Mouse (Mus musculus): ENCODE results near the gene Bicra. TPM values are rescaled to one million over a fixed set of nuclear protein-coding genes. Genes with fewer than 3 reads are reported as not detected.

The Bicra gene
- total RNA-seq, 2 experiments from 2014 or later: 5.5 to 6.6 TPM

DNA sequence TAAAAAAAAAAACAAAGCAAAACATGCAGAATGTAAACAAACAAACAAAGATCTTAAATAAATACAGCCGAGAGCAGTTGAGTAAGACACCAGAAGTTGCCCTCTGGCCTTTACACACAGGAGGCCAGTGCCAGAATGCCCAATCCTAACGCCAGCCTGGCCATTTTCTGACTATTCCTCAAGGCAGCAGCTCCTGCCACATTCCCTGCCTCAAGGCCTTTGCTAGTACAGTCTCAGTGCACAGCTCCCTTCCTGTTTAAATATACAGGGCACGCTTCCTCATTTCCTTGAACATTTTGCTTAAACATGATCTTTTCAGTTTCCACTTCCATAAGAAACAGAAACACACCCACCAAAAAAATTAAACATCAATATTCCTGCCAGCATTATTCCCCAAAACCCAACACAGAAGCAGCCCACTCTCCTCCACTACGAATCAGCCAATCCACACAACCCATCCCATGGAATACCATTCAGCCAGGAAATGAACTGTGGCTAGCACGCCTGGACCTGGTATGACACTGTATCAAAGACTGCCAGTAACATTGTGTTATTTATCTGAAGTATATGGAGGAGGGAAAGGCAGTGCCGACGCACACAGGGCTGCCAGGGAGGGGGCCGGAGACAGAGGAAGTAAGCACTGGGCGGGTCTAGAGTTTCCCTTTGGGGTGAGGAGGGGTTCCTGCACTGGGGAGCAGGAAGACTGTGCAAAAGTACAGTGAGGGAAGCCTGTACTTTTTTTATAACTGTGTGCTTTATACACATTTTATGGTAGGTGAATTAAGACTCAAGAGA, 29.5 kb downstream of the Bicra start:
- no peak for DNase-seq (ENCODE audit: low spot score)

DNA sequence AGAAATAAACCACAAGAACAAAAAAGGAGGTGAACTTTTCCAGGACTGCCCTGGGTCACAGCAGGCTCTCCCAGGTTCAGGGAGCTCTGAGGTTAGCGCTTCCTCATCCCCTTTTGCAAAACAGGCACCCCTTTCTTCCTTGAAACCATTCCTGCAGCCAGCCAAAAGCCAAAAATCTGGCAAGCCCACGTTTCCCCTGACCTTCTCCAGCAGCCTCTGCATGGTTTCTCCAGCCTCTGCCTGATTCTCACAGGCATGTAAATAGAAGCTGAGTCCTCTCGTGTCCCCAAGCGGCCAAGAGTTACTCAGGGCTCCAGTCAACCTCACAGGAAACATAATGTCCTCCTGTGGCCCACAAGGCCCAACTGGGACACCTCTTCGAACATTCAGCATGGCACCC, 32.3 kb downstream of the Bicra start:
- no peak for DNase-seq (ENCODE audit: low spot score)

DNA sequence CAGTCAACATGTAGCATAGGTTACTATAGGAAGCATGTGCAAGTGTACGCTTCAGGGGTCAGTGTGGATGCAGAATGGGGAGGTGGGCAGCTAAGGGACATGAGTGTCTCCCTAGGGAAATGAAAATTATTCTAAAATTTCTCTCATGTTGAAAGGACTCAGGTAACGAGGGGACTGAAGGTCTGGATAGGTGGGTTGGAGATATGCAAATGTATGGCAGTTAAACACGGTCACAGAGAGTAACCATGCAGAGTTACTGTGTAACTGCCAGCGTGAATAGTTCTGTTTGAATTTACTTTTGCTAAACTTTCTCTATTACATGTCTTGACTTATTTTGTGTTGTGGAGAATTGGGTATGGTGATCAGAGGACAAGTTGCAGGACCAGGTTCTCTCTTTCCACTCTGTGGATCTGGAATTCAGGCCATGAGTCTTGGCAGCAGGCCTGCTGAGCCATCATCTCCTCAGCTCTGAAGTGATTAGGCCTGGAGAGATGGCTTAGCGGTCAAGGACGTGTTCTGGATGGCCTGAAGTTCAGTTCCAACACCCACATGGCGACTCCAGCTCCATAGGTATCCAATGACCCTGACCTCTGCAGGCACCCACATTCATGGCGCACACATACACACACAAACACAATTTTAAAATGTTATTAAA, 33.1 kb downstream of the Bicra start:
- DNase-seq (ENCODE audit: low spot score): peak; percentile 69

DNA sequence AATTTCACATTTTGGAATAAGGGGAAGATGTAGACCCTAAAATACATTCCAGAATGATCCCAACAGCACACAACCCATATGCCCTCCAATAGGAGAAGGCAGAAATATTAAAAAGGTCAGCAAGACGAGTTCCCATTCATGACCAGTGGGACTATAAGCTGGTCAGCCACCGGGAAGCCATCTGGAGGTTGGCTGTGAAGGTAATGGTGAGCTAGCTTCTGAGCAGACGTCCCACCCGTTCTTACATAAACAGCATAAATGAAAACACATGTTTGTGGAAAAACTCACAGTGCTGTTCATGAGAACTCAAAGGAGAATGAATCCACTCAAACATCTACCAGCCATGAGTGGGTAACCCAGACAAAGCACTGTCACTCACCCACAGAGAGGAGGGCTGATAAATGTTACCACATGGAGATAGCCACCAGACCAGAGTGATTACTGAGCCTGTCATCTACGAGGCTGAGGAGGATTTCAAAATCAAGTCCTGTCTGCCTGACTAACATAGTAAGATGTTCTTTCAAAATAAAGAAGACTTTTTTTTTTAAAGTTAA, 33.9 kb downstream of the Bicra start:
- no peak for DNase-seq (ENCODE audit: low spot score)

DNA sequence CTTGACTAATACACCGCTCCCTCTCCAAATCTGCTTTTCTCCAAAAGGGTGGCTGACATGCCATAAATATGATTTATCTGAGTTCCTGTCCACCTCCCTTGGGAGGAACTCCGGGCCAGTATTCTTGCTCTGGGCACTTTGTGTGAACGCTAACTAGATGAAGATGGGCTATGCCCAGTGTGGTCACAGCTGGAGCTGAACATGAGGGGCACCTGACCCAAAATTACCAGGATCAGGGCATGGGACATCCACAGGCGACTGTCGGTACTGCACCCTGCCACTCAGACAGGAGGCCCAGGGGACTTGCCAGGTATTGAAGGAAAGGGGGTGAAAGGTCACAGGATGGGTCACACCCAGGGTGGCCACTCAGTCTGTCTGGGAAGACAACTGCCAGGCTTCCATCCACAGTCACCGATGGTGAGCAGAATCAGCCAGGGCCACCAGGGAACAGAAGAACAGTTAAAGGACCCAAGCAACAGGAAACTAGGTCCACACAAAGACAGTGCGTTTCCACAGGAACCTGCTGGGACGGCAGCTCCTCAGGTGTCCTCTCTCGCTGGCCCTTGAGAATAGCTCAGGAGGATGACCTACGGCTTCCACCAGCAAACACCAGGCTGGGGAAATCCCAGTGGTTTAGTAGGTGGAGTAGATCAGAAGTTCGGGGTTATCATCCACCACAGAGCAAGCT, 35.0 kb downstream of the Bicra start:
- no peak for DNase-seq (ENCODE audit: low spot score)

DNA sequence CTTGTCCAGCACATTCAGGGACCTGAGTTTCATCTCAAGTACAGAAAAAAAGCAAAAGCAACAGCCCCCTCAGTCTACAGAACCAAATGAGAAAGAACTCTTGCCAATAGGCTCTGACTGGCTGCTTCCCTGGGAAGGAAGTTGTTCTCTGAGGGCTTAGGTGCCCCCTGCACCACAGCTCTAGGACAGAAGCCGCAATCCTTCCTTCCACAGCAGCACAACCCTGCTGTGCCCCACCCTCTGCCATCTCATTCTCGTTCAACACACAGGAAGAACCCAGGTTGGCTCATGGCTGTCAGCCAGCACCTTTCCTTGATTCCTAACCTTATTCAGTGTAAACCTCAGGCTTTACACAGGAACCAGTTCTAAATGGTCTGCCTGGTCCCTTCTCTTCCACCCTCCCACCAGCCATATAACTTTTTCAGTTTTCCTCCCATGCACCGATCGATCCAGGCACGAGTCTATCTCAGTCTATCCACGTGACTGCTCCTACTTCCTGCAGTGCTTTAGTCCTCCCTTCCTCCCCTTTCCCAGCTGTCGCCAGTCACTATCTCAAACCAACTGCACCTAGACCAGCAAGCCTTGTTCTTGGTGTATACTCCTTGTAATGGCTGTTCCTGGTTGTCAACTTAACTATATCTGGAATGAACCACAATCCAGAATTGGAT, 36.2 kb downstream of the Bicra start:
- DNase-seq (ENCODE audit: low spot score): no peak

DNA sequence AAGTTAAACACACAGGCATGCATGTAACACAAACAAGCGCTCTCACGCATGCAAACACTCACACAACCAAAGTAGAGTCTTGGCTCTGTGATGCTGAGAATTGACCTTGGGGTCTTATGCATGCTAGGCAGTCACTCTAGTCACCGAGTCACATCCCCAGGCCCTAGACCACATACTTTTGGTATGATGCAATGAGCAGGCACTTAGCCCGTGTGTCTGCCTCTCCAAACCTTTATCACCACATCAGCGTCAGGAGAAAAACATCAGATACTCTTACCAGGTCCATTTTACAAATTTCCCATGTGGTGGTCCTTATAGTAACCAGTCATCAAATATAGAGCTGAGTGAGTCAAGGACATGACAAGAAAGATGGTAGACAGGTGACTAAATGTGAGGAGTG, 37.1 kb downstream of the Bicra start:
- DNase-seq (ENCODE audit: low spot score): no peak

DNA sequence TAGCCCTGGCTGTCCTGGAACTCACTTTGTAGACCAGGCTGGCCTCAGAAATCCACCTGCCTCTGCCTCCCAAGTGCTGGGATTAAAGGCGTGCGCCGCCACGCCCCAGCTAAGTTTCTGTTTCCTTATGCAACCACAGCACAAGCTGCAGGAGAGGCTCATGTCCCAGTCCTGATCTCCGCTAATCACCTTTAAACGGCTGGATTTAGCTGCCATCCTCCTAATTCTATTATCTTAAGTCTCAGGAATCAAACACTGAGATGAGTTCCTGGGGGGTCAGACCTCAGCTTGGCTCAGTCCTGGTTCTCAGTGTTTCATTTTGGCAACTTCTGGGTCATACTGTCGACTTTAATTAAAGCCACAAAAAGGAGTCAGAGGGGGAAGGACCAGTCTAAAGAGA, 38.1 kb downstream of the Bicra start:
- no peak for DNase-seq (ENCODE audit: low spot score)

DNA sequence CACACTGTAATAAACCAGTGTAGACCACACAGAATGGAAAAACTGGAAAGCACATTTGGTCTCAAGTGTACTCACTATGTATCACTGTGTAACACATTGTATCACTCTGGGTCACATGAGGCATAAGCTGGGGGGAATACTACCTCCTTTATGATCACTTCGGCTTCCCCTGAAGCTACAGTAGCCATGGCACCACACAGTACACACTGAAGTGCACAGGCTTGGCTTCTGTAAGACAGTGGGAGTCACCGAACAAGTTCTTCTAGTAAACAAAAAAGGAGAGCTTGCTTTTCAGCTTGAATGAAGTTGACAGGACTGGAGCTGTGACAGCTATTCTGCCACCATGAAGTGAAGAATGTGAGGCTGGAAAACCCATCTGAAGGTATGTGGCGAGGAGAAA, 42.7 kb downstream of the Bicra start:
- DNase-seq (ENCODE audit: low spot score): no peak

DNA sequence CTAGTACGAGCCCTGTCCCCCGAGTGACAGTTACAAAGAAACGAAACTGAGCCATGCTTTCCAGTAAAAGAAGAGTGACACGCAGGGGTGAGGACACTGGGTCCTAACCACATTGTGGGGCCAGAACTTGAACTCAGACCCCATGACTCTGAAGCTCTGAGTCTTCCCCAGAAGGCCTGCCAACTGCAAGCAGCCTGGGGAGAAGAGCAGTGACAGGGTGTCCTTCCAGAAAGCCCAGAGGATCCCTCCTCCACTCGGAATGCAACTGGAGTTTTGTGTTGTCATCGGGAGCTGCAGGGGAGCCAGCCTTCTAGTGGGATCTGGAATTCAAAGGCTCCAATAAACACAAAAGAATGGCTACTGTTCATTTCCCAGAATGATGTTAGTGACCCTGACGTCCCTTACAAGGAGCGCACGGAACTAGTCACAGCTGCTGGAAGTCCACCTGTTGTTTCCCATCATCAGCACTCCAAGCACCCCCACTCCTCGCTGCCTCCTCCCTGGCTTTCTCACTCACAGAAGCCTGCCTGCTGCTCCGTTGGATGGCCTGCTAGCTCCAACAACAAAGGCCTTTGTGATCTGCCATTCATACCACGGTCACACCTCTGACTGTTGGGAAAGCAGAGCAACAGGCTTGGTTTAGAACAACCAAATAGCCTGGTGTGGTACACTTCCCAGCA, 43.4 kb downstream of the Bicra start:
- peak; percentile 48 for DNase-seq (ENCODE audit: low spot score)

DNA sequence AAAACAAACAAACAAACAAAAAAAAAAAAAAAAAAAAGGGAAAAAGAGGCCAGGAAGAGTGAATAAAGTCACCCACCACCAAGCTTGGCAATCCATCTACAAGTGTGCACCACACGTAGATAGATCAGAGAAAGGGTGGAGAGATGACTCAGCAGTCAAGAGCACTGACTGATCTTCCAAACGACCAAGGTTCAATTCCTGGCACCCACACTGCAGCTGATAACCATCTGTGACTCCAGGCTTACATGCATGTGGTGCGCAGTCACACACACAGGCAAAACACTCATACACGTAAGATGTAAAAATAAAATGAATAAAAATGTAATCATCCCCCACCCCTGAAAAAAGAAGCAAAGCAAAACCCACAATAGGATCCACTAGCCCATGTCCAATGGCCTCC, 44.7 kb downstream of the Bicra start:
- no peak for DNase-seq (ENCODE audit: low spot score)

DNA sequence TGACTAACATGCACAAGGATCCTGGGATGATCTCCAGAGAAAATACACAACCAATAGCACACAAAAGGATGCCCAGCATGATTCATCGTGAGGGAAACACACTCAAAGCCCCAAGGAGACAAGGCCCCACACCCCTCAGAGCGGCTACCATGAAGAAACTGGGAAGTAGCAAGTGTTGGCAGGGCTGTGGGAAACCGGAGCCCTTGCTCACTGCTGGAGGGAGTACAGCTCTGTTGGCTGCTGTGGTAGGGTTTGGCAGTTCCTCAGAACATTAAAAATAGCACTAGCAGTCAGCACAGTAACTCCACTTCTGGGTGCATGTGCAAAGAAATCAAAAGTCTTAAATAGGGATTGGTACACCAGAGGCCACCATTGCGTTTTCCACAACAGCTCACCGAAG, 45.5 kb downstream of the Bicra start:
- peak; percentile 95 for DNase-seq (ENCODE audit: low spot score)

DNA sequence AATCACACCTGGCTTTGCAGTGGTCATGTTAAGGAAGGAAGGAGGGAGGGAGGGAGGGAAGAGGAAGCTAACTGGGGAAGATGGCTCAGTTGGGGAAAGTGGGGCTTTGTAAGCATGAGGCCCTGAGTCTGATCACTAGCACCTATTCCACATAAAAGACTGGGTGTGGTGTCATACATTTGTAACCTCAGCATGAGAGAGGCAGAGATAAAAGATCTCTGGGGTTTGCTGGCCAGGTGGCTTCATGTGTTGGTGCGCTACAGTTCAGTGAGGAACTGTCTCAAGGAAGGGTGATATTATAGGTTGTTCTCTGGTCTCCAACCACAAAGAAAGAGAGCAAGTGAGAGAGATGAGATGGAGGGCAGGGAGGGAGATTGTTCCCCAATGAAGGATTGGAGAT, 46.0 kb downstream of the Bicra start:
- DNase-seq (ENCODE audit: low spot score): no peak

DNA sequence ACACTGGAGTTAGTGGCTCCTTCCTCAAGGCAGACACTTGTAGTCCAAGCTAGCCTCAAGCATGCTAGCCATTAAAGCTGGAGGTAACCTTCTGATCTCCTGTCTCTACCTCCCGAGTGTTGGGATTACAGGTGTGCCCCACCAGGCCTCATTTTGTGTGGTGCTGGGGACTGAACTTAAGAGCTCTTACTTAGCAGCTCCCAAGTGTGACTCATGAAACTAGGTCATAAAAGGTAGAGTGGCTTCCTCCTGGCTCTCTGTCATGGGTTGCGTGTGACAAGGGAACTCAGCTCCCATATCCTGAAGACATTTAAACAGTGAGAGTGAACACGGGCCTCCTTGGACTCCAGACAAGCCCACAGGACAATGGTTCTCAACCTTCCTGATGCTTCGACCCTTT, 53.9 kb downstream of the Bicra start:
- DNase-seq (ENCODE audit: low spot score): no peak

DNA sequence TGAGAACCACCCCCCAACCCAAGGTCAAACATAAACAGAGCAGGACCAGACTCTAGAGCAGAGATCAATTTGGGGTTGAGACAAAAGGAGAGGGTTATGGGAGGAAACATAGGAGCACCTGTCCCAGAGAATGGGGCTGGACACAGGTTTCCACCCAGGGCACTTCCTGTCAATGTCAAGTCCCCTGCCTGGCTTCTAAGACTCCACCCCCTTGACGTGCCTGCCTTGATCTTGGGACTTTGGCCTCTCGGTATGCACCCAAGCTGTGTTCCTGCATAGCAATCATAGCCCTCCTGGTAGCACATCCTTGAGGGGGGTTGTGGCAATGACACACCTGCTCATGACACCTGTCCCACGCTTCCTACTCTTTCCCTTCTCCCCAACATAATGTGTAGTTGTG, 54.6 kb downstream of the Bicra start:
- DNase-seq (ENCODE audit: low spot score): no peak

DNA sequence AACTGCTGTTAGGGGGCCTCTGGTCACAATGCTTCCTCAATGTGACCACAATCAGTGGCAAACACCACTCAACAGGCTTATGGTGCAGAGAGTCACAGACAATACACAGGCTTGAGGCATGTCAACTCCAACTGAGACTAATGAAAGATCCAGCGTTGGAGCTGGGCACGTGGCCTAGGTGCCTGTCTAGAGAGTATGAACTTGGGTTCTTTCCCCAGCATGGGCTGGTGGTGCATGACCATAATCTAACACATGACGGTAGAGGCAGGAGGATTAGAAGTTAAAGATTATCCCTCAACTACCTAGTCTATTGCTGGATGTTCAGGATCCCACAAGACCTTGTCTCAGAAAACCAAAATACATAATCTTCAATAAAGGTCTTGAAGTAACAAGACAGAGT, 56.0 kb downstream of the Bicra start:
- DNase-seq (ENCODE audit: low spot score): no peak

DNA sequence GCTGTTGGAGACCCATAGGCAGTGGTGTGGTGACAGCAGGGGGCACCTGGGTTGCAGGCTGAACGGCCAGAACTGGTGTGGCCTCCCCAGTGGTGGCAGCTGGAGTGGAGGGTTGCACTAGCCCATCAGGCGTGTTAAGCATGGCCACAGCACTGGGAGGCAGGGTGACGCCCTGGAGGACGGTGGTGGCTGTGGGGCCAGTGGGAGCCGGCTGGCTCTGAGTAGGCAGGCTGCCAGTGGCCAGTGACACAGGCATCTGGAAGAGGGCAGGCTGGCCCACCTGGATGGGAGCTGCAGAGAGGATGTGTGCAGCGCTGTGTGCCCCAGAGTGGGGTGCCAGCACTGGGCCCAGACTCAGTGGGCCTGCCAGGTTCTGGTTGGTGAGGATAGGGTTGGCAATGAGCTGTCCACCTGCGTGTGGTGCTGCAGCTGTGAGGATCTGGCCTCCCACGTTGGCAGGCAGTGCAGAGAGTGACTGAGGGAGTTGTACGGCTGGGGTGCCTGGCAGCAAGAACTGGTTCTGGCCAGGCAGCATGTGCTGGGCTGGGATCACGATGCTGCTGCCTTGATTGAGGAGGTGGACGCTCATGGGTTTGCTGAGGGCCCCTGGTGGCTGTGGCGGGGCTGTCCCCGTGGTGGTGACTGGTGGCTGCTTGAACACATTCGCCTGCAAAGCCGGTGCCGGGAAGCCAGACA, 59.9 kb downstream of the Bicra start:
- DNase-seq (ENCODE audit: low spot score): no peak

DNA sequence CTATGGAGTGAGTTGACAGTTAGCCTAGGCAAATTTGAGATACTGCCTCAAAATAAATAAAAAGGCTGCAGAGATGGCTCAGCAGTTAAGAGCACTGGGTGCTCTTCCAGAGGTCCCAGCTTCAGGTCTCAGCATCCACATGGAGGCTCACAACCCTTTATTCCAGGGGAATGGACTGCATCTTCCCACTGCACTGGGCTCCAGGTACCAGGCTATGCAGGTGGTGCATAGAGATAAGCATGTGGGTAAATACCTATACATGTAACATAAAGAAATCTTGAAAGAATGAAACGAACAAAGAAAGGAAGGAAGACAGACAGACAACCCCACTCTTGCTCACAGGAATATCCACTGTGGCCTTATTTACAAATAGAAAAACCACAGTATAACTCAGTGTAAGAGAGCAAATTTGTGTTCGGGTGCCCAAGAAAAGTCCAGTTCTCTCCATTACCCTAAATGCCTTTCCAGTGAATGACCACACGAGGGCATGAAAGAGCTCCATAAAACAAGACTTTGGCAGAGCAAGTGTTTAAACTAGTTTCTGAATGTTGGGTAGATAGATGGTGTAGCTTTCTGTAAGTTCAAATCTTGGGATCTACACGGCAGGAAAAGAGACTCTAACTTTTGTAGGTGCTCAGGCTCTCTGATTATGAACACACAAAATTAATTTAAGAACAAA, 64.9 kb downstream of the Bicra start:
- peak; percentile 59 for DNase-seq (ENCODE audit: low spot score)

DNA sequence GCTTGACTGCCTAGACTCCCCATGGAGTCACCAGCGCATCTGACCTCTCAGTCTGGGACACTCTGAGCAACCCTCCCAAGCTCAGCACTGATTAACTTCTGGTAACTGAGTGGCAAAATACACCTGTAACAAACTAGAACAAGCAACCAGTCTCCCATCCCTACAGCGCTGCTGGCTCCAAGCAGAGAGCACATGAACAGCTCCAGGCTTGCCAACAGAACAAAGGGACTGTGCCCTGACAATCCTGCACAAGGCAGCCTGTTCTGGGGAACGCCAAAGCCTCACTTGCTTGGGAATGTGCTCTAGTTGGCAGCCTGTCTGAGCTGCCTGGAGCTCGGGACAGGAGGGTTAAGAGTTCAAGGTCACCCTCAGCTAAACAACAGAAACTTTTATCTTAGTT, 66.2 kb downstream of the Bicra start:
- DNase-seq (ENCODE audit: low spot score): no peak

DNA sequence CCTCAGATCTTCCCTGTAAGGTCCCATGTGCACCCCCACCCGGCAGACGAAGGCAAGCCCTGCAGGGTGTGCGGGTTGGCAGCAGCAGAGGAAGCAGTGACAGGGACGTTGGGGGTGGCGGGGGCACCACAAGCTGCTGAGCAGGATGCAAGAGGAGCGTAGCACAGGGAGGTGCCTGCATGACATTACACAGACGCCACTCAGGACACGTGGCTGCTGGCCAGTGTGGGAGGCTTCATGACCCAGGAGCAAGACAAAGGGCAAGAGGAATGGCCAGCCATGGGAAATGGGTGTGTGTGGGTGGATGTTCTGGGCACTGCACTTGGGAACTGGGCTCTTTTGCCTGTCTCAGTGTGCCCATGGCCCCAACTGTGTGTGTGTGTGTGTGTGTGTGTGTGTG, 67.5 kb downstream of the Bicra start:
- DNase-seq (ENCODE audit: low spot score): no peak
